Mouse (Mus musculus) stomach, embryonic 15.5 days (tissue): ENCODE results near the gene Sgms2. TPM values are rescaled to one million over a fixed set of nuclear protein-coding genes. Genes with fewer than 3 reads are reported as not detected.

Experiments
- ATAC-seq: fragments of 200-750 bp; cut with Nextera tagmentation; 2 replicates; pipeline ENCODE4 v1.8.0; 2017; ENCODE audit warnings: low read depth, moderate number of reproducible peaks, moderate TSS enrichment; ENCODE audit not compliant: insufficient read depth, low FRiP score
- H3K27ac ChIP-seq: fragments of 300-500 bp; sonication (generic); 2 replicates; pipeline ENCODE4 v1.5.1; 2015; ENCODE audit warnings: mild to moderate bottlenecking, inconsistent platforms
- H3K27me3 ChIP-seq: fragments of 300-500 bp; sonication (generic); replicated peaks from 2 replicates; pipeline ENCODE4 v1.6.1; 2015; ENCODE audit warnings: inconsistent platforms
- H3K36me3 ChIP-seq: fragments of 300-500 bp; sonication (generic); 2 replicates; pipeline ENCODE4 v1.6.1; 2015; ENCODE audit warnings: inconsistent platforms
- H3K4me1 ChIP-seq: fragments of 300-500 bp; sonication (generic); 2 replicates; pipeline ENCODE4 v1.6.1; 2015; ENCODE audit warnings: inconsistent platforms
- H3K4me2 ChIP-seq: fragments of 300-500 bp; sonication (generic); 2 replicates; pipeline ENCODE4 v1.6.1; 2015; ENCODE audit warnings: mild to moderate bottlenecking, inconsistent platforms
- H3K4me3 ChIP-seq: fragments of 300-500 bp; sonication (generic); replicated peaks from 2 replicates; pipeline ENCODE4 v1.5.1; 2015; ENCODE audit warnings: inconsistent platforms
- H3K9ac ChIP-seq: fragments of 300-500 bp; sonication (generic); 2 replicates; pipeline ENCODE4 v1.6.1; 2015; ENCODE audit warnings: inconsistent platforms
- H3K9me3 ChIP-seq: fragments of 300-500 bp; sonication (generic); 2 replicates; pipeline ENCODE4 v1.6.1; 2016; ENCODE audit warnings: inconsistent platforms
- WGBS: fragments of 180-500 bp; shearing (Covaris S2); methylation state at CpG from one replicate; pipeline ENCODE4 v1.1.7; 2015; 5-methylcytosine and 5-hydroxymethylcytosine counted together
- polyA plus RNA-seq: library from polyadenylated mRNA; unstranded; fragments of >200 nt; fragmentation: Nextera tagmentation; extraction: Ambion mirVana; gene quantifications from 2 replicates; pipeline ENCODE4 v1.2.1, GENCODE M21; 2015

Gene Sgms2
- polyA plus RNA-seq, 1 experiment from 2014 or later, result 10.7 TPM

DNA sequence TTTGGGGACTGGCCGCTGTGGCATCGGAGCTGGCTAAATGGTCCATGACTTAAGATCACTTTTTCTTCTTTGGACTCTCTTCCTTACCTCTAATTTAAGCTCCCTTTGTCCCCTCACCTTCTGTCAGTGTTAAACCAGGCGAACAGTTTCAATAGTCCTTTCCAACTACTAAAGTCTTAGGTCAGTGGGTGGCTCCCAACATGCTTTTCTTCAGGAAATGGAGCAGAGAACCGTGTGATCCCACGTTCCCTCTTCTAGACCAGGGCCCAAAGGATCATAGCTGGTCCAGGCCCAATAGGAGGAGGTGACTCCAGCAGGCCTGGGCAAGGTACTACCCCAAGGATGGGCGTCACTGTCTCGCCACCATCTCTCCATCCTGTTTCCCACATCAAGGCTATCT lies 7.6 kb downstream of the Sgms2 start:
- Histone ChIP-seq H3K4me2 (no peak overlapping the region), H3K27me3 (no peaks in the 10 kb centered on the region), H3K27ac (no peak overlapping the region), H3K4me1 (no peaks in the 10 kb centered on the region; the same call in 1 of the 2 replicates), H3K4me3 (no peak overlapping the region), H3K9ac (no peak overlapping the region), H3K9me3 (no peaks in the 10 kb centered on the region), H3K36me3 (no peaks in the 10 kb centered on the region)
- WGBS, result 85% methylated on average over 7 of the region's 7 CpGs
- ATAC-seq, result no peak

DNA sequence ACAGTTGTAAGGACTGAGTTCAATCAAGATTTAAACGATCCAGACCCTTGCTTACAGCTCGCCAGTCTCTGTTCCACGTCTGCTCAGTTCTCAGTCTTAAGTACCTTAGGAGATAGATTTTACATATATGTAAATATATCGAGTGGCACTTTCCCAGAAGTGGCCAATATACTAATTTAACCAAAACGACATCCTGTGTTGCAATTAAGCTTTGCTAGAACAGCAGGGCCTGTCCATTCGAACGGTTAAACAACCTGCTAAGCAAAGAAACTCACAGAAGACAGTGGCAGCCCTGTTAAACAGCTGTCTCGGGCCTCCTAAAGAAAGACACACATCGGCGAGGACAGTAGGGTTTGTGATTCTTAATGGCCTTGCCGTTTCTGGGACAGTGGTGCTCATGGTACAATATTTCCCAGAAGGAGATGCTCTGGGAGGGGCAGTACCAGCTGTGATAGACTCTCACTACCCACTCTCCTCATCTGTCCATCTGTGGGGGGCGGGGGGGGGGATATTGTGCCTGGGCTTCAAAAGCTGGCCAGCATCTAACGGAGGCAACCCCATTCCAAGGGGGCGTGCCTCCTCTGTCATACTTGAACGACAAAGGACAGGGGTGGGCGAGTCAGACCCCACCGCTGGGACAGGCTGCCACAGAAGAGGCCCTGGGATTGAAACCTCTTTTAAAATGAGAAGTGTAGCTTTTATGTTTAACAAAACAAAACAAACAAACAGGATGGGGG lies 9.1 kb downstream of the Sgms2 start:
- Histone ChIP-seq H3K27me3 (no peaks in the 10 kb centered on the region), H3K9me3 (no peaks in the 10 kb centered on the region), H3K9ac (no peak overlapping the region), H3K4me2 (no peak overlapping the region), H3K4me1 (no peaks in the 10 kb centered on the region; the same call in 1 of the 2 replicates), H3K4me3 (no peak overlapping the region), H3K27ac (no peak overlapping the region), H3K36me3 (no peaks in the 10 kb centered on the region)
- WGBS, result 63% methylated on average over 17 of the region's 17 CpGs
- no peak for ATAC-seq

DNA sequence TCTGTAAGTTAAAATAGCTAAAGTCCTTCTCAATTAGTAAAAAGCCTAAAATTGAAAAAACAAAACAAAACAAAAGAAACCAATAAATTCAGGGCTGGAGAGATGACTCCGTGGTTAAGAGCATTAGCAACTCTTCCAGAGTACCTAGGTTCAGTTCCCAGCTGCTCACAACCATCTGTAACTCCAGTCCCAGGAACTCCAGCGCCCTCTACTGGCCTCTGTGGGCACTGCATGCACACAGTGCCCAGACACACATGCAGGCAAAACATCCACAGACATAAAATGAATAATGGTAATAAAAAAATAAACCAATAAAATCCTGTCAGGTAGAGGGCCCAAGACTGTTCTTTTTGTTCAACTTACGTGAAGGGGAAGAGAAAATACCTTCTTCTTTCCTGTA lies 10.6 kb downstream of the Sgms2 start:
- Histone ChIP-seq H3K36me3 (no peaks in the 10 kb centered on the region), H3K4me1 (no peaks in the 10 kb centered on the region; the same call in 1 of the 2 replicates), H3K4me2 (no peak overlapping the region), H3K27ac (no peak overlapping the region), H3K9me3 (no peaks in the 10 kb centered on the region), H3K4me3 (no peak overlapping the region), H3K9ac (no peak overlapping the region), H3K27me3 (no peaks in the 10 kb centered on the region)
- no peak for ATAC-seq
- 62% methylated on average over 3 of the region's 3 CpGs for WGBS

GRCm38 (mm10) chr3:131479415-131479814 lies 11.8 kb downstream of the Sgms2 start:
- no peak overlapping the region for H3K27ac ChIP-seq
- H3K4me1 ChIP-seq, result no peaks in the 10 kb centered on the region
- H3K9ac ChIP-seq, result no peak overlapping the region
- H3K9me3 ChIP-seq, result no peaks in the 10 kb centered on the region
- H3K27me3 ChIP-seq, result no peaks in the 10 kb centered on the region
- no peaks in the 10 kb centered on the region for H3K36me3 ChIP-seq
- no peak for ATAC-seq
- H3K4me3 ChIP-seq, result no peak overlapping the region
- H3K4me2 ChIP-seq, result no peak overlapping the region
- whole genome bisulfite sequencing, result 85% methylated on average over 3 of the region's 3 CpGs

GRCm38 (mm10) chr3:131476002-131476401 lies 15.2 kb downstream of the Sgms2 start:
- Histone ChIP-seq H3K27ac (no peak overlapping the region), H3K4me2 (no peak overlapping the region), H3K9ac (no peak overlapping the region), H3K36me3 (no peaks in the 10 kb centered on the region), H3K27me3 (no peaks in the 10 kb centered on the region), H3K4me3 (no peak overlapping the region), H3K9me3 (no peaks in the 10 kb centered on the region), H3K4me1 (no peaks in the 10 kb centered on the region)
- WGBS, result 88% methylated on average over 10 of the region's 10 CpGs
- ATAC-seq, result no peak

GRCm38 (mm10) chr3:131474526-131474925 lies 16.7 kb downstream of the Sgms2 start:
- no peaks in the 10 kb centered on the region for H3K36me3 ChIP-seq
- WGBS, result 67% methylated on average over 13 of the region's 13 CpGs
- H3K4me3 ChIP-seq, result no peak overlapping the region
- H3K27me3 ChIP-seq, result no peaks in the 10 kb centered on the region
- ATAC-seq, result no peak
- no peak overlapping the region for H3K27ac ChIP-seq
- H3K9ac ChIP-seq, result no peak overlapping the region
- H3K4me2 ChIP-seq, result no peak overlapping the region
- no peaks in the 10 kb centered on the region for H3K4me1 ChIP-seq
- no peaks in the 10 kb centered on the region for H3K9me3 ChIP-seq

GRCm38 (mm10) chr3:131473496-131473895 lies 17.7 kb downstream of the Sgms2 start:
- no peaks in the 10 kb centered on the region for H3K27me3 ChIP-seq
- no peak overlapping the region for H3K4me3 ChIP-seq
- no peaks in the 10 kb centered on the region for H3K36me3 ChIP-seq
- no peak for ATAC-seq
- no peak overlapping the region for H3K9ac ChIP-seq
- H3K27ac ChIP-seq, result no peak overlapping the region
- WGBS, result 20% methylated on average over 1 of the region's 1 CpGs
- no peak overlapping the region for H3K4me2 ChIP-seq
- H3K9me3 ChIP-seq, result no peaks in the 10 kb centered on the region
- no peaks in the 10 kb centered on the region for H3K4me1 ChIP-seq

DNA sequence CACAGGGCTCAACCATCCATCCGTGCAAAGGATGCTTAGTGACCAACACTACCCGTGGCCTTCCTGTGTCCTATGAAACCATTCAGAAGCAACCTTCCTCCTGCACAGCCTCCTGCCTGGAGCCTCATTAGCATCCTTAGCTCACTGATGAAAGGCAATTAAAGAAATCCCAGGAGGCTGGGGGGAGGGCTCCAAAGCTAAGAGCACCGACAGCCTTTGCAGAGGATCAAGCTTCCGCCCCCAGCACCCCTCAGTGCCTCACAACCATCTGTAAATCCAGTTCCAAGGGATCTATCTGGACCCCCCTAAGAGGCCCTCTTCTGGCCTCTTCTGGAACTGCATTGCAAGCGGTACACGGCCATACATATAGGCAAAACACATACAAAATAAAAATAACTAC lies 19.4 kb downstream of the Sgms2 start:
- no peak overlapping the region for H3K9ac ChIP-seq
- no peak overlapping the region for H3K4me3 ChIP-seq
- H3K27ac ChIP-seq, result no peak overlapping the region
- no peaks in the 10 kb centered on the region for H3K9me3 ChIP-seq
- WGBS, result 69% methylated on average over 6 of the region's 6 CpGs
- H3K27me3 ChIP-seq, result no peaks in the 10 kb centered on the region
- H3K4me2 ChIP-seq, result no peak overlapping the region
- no peaks in the 10 kb centered on the region for H3K36me3 ChIP-seq
- ATAC-seq, result no peak
- no peaks in the 10 kb centered on the region for H3K4me1 ChIP-seq

DNA sequence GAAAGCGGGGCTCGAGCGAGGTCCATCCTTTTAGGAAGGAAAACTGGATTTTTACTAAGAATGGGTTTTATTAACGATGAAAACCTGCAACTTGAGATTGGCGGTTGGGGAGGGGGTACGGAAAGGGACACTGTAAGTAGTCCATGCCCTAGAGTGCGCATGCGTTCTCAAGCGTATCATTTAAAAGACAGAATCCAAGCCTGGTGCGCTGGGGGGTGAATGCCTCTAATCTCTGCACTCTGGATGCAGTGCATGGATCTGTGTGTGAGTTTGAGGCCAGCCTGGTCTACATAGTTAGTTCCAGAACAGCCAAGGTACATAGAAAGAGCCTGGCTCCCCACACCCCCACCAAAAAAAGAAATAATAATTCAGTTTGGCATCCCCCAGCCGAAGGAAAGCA lies 19.8 kb downstream of the Sgms2 start:
- H3K9ac ChIP-seq, result no peak overlapping the region
- H3K4me1 ChIP-seq, result no peaks in the 10 kb centered on the region
- no peak for ATAC-seq

GRCm38 (mm10) chr3:131470837-131471236 lies 20.4 kb downstream of the Sgms2 start:
- no peak overlapping the region for H3K4me2 ChIP-seq
- no peak overlapping the region for H3K27ac ChIP-seq
- ATAC-seq, result 0 out of 2 replicates have a peak, but pooled peaks have one; percentile 13
- no peak overlapping the region for H3K9ac ChIP-seq
- 42% methylated on average over 9 of the region's 9 CpGs for WGBS
- H3K9me3 ChIP-seq, result no peaks in the 10 kb centered on the region
- no peaks in the 10 kb centered on the region for H3K36me3 ChIP-seq
- no peaks in the 10 kb centered on the region for H3K27me3 ChIP-seq
- H3K4me1 ChIP-seq, result no peaks in the 10 kb centered on the region
- no peak overlapping the region for H3K4me3 ChIP-seq

More for the DNA sequence above, 19.8 kb downstream of the Sgms2 start:
- WGBS, result 81% methylated on average over 11 of the region's 11 CpGs
- Histone ChIP-seq H3K4me2 (no peak overlapping the region), H3K27ac (no peak overlapping the region), H3K9me3 (no peaks in the 10 kb centered on the region), H3K36me3 (no peaks in the 10 kb centered on the region), H3K27me3 (no peaks in the 10 kb centered on the region), H3K4me3 (no peak overlapping the region)

GRCm38 (mm10) chr3:131469636-131470035 lies 21.6 kb downstream of the Sgms2 start:
- no peak overlapping the region for H3K4me2 ChIP-seq
- H3K9me3 ChIP-seq, result no peaks in the 10 kb centered on the region
- no peak overlapping the region for H3K9ac ChIP-seq
- no peaks in the 10 kb centered on the region for H3K27me3 ChIP-seq
- 40% methylated on average over 3 of the region's 3 CpGs for WGBS
- H3K4me3 ChIP-seq, result no peak overlapping the region
- no peaks in the 10 kb centered on the region for H3K4me1 ChIP-seq
- no peak for ATAC-seq
- no peaks in the 10 kb centered on the region for H3K36me3 ChIP-seq
- H3K27ac ChIP-seq, result no peak overlapping the region

- Histone ChIP-seq H3K27ac (no peak overlapping the region), H3K4me2 (no peak overlapping the region), H3K27me3 (no peaks in the 10 kb centered on the region), H3K4me3 (no peak overlapping the region), H3K9me3 (no peaks in the 10 kb centered on the region), H3K4me1 (no peaks in the 10 kb centered on the region), H3K9ac (no peak overlapping the region), H3K36me3 (no peaks in the 10 kb centered on the region)
- WGBS, result 76% methylated on average over 6 of the region's 6 CpGs
- ATAC-seq, result no peak
Observed at GRCm38 (mm10) chr3:131466371-131466770, 24.8 kb downstream of the Sgms2 start.
